Mouse (Mus musculus) heart, embryonic 12.5 days (tissue): Measurements from ENCODE around the gene Mlph. TPM values are rescaled to one million over a fixed set of nuclear protein-coding genes. Genes with fewer than 3 reads are reported as not detected.

ENCODE experiments used
- ATAC-seq: fragments of 200-750 bp; cut with Nextera tagmentation; 2 replicates; pipeline ENCODE4 v1.8.0; 2017; ENCODE audit warnings: moderate TSS enrichment, moderate library complexity; ENCODE audit not compliant: insufficient number of reproducible peaks, low FRiP score
- H3K27ac ChIP-seq: fragments of 300-500 bp; sonication (generic); 2 replicates; pipeline ENCODE4 v1.5.1; 2016; ENCODE audit warnings: mild to moderate bottlenecking, moderate library complexity; ENCODE audit not compliant: poor library complexity, severe bottlenecking
- H3K27me3 ChIP-seq: fragments of 300-500 bp; sonication (generic); replicated peaks from 2 replicates; pipeline ENCODE4 v1.6.1; 2016; ENCODE audit warnings: mild to moderate bottlenecking, moderate library complexity
- H3K36me3 ChIP-seq: fragments of 300-500 bp; sonication (generic); 2 replicates; pipeline ENCODE4 v1.6.1; 2016; ENCODE audit warnings: mild to moderate bottlenecking, moderate library complexity
- H3K4me1 ChIP-seq: fragments of 300-500 bp; sonication (generic); replicated peaks from 2 replicates; pipeline ENCODE4 v1.6.1; 2016; ENCODE audit warnings: mild to moderate bottlenecking
- H3K4me2 ChIP-seq: fragments of 300-500 bp; sonication (generic); 2 replicates; pipeline ENCODE4 v1.6.1; 2016; ENCODE audit warnings: mild to moderate bottlenecking, moderate library complexity
- H3K4me3 ChIP-seq: fragments of 300-500 bp; sonication (generic); 2 replicates; pipeline ENCODE4 v1.5.1; 2016; ENCODE audit warnings: mild to moderate bottlenecking
- H3K9ac ChIP-seq: fragments of 300-500 bp; sonication (generic); 2 replicates; pipeline ENCODE4 v1.6.1; 2016; ENCODE audit warnings: mild to moderate bottlenecking, moderate library complexity
- H3K9me3 ChIP-seq: fragments of 300-500 bp; sonication (generic); replicated peaks from 2 replicates; pipeline ENCODE4 v1.6.1; 2016; ENCODE audit warnings: mild to moderate bottlenecking, moderate library complexity
- WGBS: fragments of 180-500 bp; shearing (Covaris S2); methylation state at CpG from one replicate; pipeline ENCODE4 v1.1.7; 2016; 5-methylcytosine and 5-hydroxymethylcytosine counted together
- polyA plus RNA-seq: library from polyadenylated mRNA; unstranded; fragments of >200 nt; fragmentation: Nextera tagmentation; extraction: Ambion mirVana; gene quantifications from 2 replicates; pipeline ENCODE4 v1.2.1, GENCODE M21; 2016

The Mlph gene
- polyA plus RNA-seq, 1 experiment from 2014 or later, result 0.31 TPM

DNA sequence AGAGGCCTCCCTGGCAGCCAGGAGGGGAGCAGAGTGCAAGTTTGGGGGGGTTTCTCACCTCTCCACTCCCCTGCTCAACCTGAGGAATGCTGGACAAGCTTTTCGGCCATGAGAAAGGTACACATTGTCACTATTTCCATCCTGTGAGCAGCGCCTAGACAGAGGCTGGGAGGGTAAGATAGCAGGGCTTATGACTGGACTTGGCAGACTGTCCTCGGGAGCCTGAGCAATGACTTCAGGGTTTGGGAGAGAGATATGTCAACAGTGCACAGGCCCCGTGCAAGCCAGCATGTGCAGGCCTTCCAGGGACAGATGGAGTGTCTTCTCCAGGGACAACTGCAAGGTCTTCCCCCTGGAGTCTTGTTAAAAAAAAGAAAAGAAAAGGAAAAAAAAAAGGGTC, 25.1 kb downstream of the Mlph start:
- no peak for ATAC-seq
- H3K4me3 ChIP-seq, result no peak overlapping the region
- H3K36me3 ChIP-seq, result no peaks in the 10 kb centered on the region
- H3K27me3 ChIP-seq, result no peaks in the 10 kb centered on the region; the same call in 1 of the 2 replicates
- no peaks in the 10 kb centered on the region for H3K4me1 ChIP-seq
- WGBS, result 58% methylated on average over 4 of the region's 4 CpGs
- H3K4me2 ChIP-seq, result no peak overlapping the region
- H3K9ac ChIP-seq, result no peak overlapping the region
- no peak overlapping the region for H3K27ac ChIP-seq
- H3K9me3 ChIP-seq, result no peaks in the 10 kb centered on the region

DNA sequence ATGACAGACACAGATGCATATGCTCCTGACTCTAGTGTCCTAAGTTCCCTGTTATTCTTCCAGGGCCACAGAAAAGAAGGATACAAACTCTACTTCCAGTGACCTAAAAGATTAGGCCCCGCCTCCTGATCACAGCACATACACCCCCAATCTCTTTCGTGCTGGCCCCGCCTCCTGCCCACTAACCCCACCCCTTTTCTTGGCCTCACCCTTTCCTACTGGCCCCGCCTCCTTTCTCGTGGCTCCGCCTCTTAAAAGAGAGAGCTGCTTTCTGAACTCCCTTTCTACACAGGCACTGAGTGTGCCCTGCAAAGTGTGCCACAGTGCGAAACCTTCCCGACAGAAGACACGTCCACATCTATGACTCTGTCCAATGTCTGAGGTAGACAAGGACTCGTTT, 30.3 kb downstream of the Mlph start:
- no peak for ATAC-seq
- no peaks in the 10 kb centered on the region for H3K4me1 ChIP-seq
- H3K27ac ChIP-seq, result no peak overlapping the region
- no peak overlapping the region for H3K4me3 ChIP-seq
- no peak overlapping the region for H3K4me2 ChIP-seq
- no peak overlapping the region for H3K9ac ChIP-seq
- no peaks in the 10 kb centered on the region; the same call in 1 of the 2 replicates for H3K27me3 ChIP-seq
- H3K36me3 ChIP-seq, result no peaks in the 10 kb centered on the region
- WGBS, result 58% methylated on average over 10 of the region's 10 CpGs
- H3K9me3 ChIP-seq, result no peaks in the 10 kb centered on the region

DNA sequence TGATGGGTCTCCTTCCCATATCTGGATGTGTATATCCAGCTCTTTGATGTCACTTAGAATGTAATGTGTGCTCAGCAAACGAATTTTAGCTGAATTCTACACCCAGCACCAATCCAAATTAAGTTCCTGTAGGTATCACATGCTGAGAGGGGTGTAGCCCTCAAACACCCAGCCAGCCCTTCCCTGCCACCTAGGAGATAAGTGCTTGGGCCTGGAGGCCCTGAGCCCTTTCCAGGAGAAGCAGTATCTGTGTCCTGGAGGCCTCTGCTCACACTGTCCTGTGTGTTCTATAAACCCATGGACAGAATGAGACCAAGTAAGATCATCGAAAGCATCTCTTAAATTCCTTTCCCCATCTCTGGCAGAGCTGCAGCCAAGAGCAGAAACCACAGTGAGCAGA, 32.4 kb downstream of the Mlph start:
- WGBS, result 63% methylated on average over 2 of the region's 2 CpGs

DNA sequence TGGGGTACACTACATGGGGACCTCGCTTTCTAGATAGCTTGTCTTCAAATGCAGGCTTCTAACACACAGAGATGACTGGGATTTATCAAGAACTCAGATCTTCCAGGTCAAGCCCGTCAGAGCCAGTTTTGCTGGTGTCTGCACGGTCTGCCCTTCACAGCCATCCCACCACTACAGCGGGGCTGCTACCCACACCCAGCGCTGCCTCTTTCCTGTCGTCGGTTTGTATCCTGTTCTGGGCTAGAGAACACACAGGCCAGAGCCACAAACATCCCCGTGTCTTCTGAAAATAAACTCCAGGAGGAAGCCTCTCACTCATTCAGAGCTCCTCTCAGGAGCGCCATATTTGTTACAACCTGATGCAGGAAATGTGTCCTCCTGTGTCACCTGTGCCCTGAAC, 34.4 kb downstream of the Mlph start:
- Histone ChIP-seq H3K4me1 (0 out of 2 replicates have a peak, but pooled peaks cover 4% of the 10 kb centered on the region), H3K9ac (no peak overlapping the region), H3K9me3 (no peaks in the 10 kb centered on the region), H3K4me2 (no peak overlapping the region), H3K27me3 (peaks cover 19% of the 10 kb centered on the region; the same call in 1 of the 2 replicates), H3K4me3 (no peak overlapping the region), H3K27ac (no peak overlapping the region), H3K36me3 (no peaks in the 10 kb centered on the region)
- 53% methylated on average over 9 of the region's 9 CpGs for WGBS
- no peak for ATAC-seq

More for the DNA sequence above, 32.4 kb downstream of the Mlph start:
- Histone ChIP-seq H3K4me1 (0 out of 2 replicates have a peak, but pooled peaks cover 4% of the 10 kb centered on the region), H3K27me3 (peaks cover 11% of the 10 kb centered on the region; the same call in 1 of the 2 replicates), H3K4me2 (no peak overlapping the region), H3K4me3 (no peak overlapping the region), H3K9ac (no peak overlapping the region), H3K9me3 (no peaks in the 10 kb centered on the region), H3K27ac (no peak overlapping the region), H3K36me3 (no peaks in the 10 kb centered on the region)
- ATAC-seq, result no peak

DNA sequence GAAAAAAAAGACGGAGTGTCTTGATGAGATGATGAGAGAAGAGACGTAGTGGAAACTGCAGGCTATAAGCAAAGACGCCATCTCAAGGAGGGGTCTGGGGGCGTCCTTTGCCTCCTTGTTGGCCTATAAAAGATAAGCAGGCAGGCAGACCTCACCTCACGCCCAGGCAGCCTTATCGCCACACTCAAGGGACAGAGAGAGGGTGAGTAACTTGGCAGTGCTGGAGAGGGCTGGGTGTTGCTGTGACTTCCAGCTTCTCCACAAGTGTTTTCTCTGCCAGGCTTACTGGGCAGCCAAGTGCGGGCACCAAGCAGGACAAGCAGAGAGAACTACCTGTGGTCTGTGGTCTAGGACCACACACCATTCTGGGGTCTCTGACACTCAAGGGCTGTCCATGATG, 36.8 kb downstream of the Mlph start:
- WGBS, result 54% methylated on average over 7 of the region's 7 CpGs
- Histone ChIP-seq H3K4me1 (0 out of 2 replicates have a peak, but pooled peaks cover 4% of the 10 kb centered on the region), H3K4me3 (no peak overlapping the region), H3K36me3 (no peaks in the 10 kb centered on the region), H3K9ac (no peak overlapping the region), H3K27me3 (peaks cover 19% of the 10 kb centered on the region; the same call in 1 of the 2 replicates), H3K27ac (no peak overlapping the region), H3K4me2 (no peak overlapping the region), H3K9me3 (no peaks in the 10 kb centered on the region)
- ATAC-seq, result no peak

DNA sequence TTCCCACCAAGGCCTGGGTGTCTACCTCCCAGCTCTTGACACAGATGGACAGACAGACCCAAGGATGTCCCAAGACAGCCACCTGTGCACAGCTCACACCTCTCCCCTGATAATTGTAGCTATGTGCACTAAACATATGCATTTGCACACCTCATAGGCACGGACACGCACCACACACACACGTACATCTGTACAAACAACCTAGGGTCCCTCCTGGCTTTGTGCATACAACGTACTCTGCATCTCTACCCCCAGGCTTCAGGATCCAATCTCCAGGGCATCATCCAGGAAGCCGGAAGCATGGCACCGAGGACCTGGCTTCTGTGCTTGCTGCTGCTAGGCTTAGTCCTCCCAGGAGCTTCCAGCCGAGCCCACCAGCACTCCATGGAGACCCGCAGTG, 37.9 kb downstream of the Mlph start, which contains the start of gene Prlh:
TSS of gene Prlh (plus strand) at position 301 of the 400 bp plus-strand sequence.
- H3K27me3 ChIP-seq, result peaks cover 27% of the 10 kb centered on the region
- H3K27ac ChIP-seq, result no peak within 1 kb of the TSS
- WGBS, result 74% methylated on average over 8 of the region's 8 CpGs
- H3K4me1 ChIP-seq, result 0 out of 2 replicates have a peak, but pooled peaks cover 4% of the 10 kb centered on the region
- H3K9ac ChIP-seq, result no peak within 1 kb of the TSS
- H3K4me3 ChIP-seq, result no peak within 1 kb of the TSS
- no peaks in the 10 kb centered on the region for H3K36me3 ChIP-seq
- ATAC-seq, result no peak
- H3K4me2 ChIP-seq, result no peak within 1 kb of the TSS
- H3K9me3 ChIP-seq, result no peaks in the 10 kb centered on the region

DNA sequence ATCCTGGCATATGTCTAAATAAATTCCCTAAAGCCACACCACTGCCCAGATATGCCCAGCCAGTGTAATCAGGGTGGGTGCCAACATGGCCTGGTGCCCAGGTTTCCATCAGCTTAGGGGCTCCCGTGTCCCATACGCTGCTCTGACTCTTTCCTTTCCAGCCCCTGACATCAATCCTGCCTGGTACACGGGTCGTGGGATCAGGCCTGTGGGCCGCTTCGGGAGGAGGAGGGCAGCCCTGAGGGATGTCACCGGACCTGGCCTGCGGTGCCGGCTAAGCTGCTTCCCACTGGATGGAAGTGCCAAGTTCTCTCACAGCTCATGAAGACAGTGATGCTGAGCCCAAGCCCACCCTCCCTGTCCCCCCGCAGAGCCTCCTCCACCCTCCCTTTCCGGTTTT, 38.8 kb downstream of the Mlph start:
- Histone ChIP-seq H3K4me1 (0 out of 2 replicates have a peak, but pooled peaks cover 4% of the 10 kb centered on the region), H3K36me3 (no peaks in the 10 kb centered on the region), H3K4me3 (no peak overlapping the region), H3K27me3 (peaks cover 35% of the 10 kb centered on the region), H3K9me3 (no peaks in the 10 kb centered on the region), H3K4me2 (no peak overlapping the region), H3K9ac (no peak overlapping the region), H3K27ac (no peak overlapping the region)
- WGBS, result 73% methylated on average over 11 of the region's 11 CpGs
- no peak for ATAC-seq

DNA sequence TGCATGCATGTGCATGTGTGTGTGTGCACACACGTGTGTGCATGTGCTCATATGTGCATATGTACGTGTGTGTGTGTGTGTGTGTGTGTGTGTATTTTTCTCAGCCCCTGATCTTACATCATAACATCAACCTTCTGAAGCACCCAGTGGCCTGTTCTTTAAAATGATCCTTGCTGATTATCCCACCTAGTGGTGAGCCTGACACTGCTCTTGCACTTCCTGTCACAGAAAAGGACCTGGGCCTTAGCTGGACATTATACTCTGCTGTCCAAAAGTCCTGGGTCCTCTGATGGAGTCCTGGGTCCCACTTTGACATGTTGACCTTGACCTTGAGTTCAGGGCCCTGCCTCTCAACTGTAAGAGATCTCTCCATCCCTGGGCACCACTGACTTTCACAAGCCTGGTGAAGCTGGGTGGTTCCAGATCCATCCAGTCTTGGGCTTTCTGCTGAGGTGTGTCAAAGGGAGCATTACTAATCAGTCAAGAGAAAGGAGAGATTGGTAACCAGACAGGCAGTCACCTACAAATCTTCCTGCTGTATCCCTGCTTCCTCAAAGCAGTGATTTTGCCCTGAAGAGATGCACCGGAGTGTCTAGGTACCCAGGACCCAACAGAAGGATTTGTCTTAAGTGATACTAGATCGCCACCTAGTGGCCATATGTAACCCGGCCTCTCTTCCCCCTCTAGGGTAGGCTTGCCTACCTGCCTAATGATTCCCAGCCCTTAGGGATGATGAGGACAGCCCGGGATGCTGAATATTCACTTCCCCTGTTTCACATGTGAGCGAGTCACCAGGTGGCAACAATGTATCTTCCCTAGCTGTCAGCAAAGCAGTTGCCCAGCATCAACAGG, 41.6 kb downstream of the Mlph start:
- Histone ChIP-seq H3K27me3 (peaks cover 57% of the 10 kb centered on the region), H3K36me3 (no peaks in the 10 kb centered on the region), H3K4me3 (no peak overlapping the region), H3K4me2 (no peak overlapping the region), H3K4me1 (0 out of 2 replicates have a peak, but pooled peaks cover 4% of the 10 kb centered on the region), H3K27ac (no peak overlapping the region), H3K9me3 (no peaks in the 10 kb centered on the region), H3K9ac (no peak overlapping the region)
- no peak for ATAC-seq
- 28% methylated on average over 7 of the region's 7 CpGs for WGBS

DNA sequence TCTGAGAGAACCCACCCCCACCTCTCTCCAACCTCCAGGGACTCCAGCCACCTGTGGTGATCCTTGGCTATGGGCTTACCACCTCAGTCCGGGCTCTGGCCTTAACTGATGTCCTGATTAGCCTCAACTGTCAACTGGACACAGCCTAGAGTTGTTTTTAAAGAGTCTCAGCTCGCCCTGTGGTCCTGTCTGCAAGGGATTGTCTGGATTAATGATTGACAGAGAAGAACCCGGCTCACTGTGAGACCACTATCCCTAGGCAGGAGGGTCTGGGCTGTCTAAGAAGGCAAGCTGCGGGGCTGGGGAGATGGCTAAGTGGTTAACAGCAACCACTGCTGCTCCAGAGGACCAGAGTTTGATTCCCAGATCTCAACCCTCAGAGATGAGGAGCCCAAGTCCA, 47.6 kb downstream of the Mlph start:
- peaks cover 42% of the 10 kb centered on the region for H3K27me3 ChIP-seq
- no peak overlapping the region for H3K27ac ChIP-seq
- no peak overlapping the region for H3K4me2 ChIP-seq
- H3K9ac ChIP-seq, result no peak overlapping the region
- no peak for ATAC-seq
- 35% methylated on average over 4 of the region's 4 CpGs for WGBS
- no peaks in the 10 kb centered on the region for H3K9me3 ChIP-seq
- H3K4me3 ChIP-seq, result no peak overlapping the region
- no peaks in the 10 kb centered on the region for H3K36me3 ChIP-seq
- peaks cover 5% of the 10 kb centered on the region for H3K4me1 ChIP-seq

DNA sequence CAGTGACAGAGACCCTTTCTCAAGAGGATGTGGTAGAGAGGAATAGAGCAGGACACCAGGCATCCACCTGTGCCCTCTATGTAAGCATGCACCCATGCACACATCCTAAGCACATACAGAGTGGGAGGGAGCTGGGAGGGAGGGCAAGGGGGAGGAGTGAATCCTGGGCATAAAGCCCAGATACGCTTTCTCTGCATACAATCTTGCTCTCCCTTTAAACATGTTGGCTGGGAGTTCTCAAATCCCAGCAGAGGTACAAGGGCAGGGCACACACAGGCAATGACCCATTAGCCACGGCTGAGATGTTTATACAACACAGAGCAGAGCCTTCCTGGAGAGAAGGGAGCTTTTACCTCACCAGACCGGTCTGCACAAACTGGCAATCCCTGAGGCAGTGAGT, 48.1 kb downstream of the Mlph start:
- H3K27ac ChIP-seq, result no peak overlapping the region
- 30% methylated on average over 3 of the region's 3 CpGs for WGBS
- H3K4me3 ChIP-seq, result no peak overlapping the region

DNA sequence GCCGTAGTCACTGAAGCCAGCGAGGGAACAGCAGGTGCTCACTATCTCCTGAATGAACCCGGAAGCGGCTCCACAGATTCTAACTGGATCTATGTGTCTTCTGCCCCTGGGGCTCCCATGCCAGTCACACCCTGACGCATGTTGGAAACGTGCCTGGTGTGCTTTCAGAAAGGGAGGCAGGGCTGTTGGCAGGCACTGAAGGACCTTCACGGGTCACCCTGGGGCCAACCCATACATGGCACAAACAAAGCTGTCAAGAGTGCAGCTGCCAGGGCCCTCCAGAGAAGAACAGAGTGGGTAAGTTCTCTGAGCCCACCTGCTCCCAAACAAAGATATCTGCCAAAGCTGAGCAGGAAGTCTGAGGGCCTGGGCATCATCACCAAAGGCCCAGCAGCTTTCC, 52.7 kb downstream of the Mlph start:
- no peak overlapping the region for H3K4me3 ChIP-seq
- no peak for ATAC-seq
- H3K9ac ChIP-seq, result no peak overlapping the region
- H3K4me1 ChIP-seq, result peaks cover 38% of the 10 kb centered on the region
- H3K27ac ChIP-seq, result no peak overlapping the region
- 68% methylated on average over 7 of the region's 7 CpGs for WGBS
- no peaks in the 10 kb centered on the region for H3K9me3 ChIP-seq
- no peak overlapping the region for H3K4me2 ChIP-seq
- no peaks in the 10 kb centered on the region for H3K36me3 ChIP-seq
- no peaks in the 10 kb centered on the region for H3K27me3 ChIP-seq

More for the DNA sequence above, 48.1 kb downstream of the Mlph start:
- Histone ChIP-seq H3K9me3 (no peaks in the 10 kb centered on the region), H3K27me3 (peaks cover 38% of the 10 kb centered on the region), H3K4me2 (no peak overlapping the region), H3K9ac (no peak overlapping the region), H3K4me1 (peaks cover 10% of the 10 kb centered on the region), H3K36me3 (no peaks in the 10 kb centered on the region)
- peak; percentile 27; the same call in 1 of the 2 replicates for ATAC-seq
